Mouse (Mus musculus) midbrain, embryonic 15.5 days (tissue): Measurements from ENCODE around the gene Aqp1. TPM values are rescaled to one million over a fixed set of nuclear protein-coding genes. Genes with fewer than 3 reads are reported as not detected.
A peak's percentile ranks its signal among the peaks of the same experiment; 100 is the strongest.

Experiments used
- ATAC-seq: fragments of 200-750 bp; cut with Nextera tagmentation; replicated peaks from 2 replicates; pipeline ENCODE4 v1.8.0; 2017; ENCODE audit warnings: moderate TSS enrichment
- H3K27ac ChIP-seq: fragments of 300-500 bp; sonication (generic); 2 replicates; pipeline ENCODE4 v1.5.1; 2015; ENCODE audit warnings: mild to moderate bottlenecking, inconsistent platforms
- H3K27me3 ChIP-seq: fragments of 300-500 bp; sonication (generic); replicated peaks from 2 replicates; pipeline ENCODE4 v1.6.1; 2015; ENCODE audit warnings: inconsistent platforms
- H3K36me3 ChIP-seq: fragments of 300-500 bp; sonication (generic); replicated peaks from 2 replicates; pipeline ENCODE4 v1.6.1; 2015; ENCODE audit warnings: inconsistent platforms
- H3K4me1 ChIP-seq: fragments of 300-500 bp; sonication (generic); 2 replicates; pipeline ENCODE4 v1.6.1; 2015; ENCODE audit warnings: inconsistent platforms
- H3K4me2 ChIP-seq: fragments of 300-500 bp; sonication (generic); 2 replicates; pipeline ENCODE4 v1.6.1; 2015; ENCODE audit warnings: inconsistent platforms, mild to moderate bottlenecking, moderate library complexity
- H3K4me3 ChIP-seq: fragments of 300-500 bp; sonication (generic); 2 replicates; pipeline ENCODE4 v1.5.1; 2015; ENCODE audit warnings: mild to moderate bottlenecking, inconsistent platforms
- H3K9ac ChIP-seq: fragments of 300-500 bp; sonication (generic); 2 replicates; pipeline ENCODE4 v1.6.1; 2015; ENCODE audit warnings: mild to moderate bottlenecking, inconsistent platforms
- H3K9me3 ChIP-seq: fragments of 300-500 bp; sonication (generic); 2 replicates; pipeline ENCODE4 v1.6.1; 2016; ENCODE audit warnings: inconsistent platforms
- WGBS: fragments of 180-500 bp; shearing (Covaris S2); methylation state at CpG from one replicate; pipeline ENCODE4 v1.1.7; 2015; ENCODE audit warnings: mixed read lengths; 5-methylcytosine and 5-hydroxymethylcytosine counted together
- polyA plus RNA-seq: library from polyadenylated mRNA; unstranded; fragments of >200 nt; fragmentation: Nextera tagmentation; extraction: Ambion mirVana; gene quantifications from 2 replicates; pipeline ENCODE4 v1.2.1, GENCODE M21; 2015

The Aqp1 gene
- polyA plus RNA-seq, 1 experiment from 2014 or later = 4.5 TPM

- Histone ChIP-seq H3K4me3 (no peak overlapping the region), H3K4me2 (no peak overlapping the region), H3K9ac (no peak overlapping the region), H3K27me3 (no peaks in the 10 kb centered on the region), H3K27ac (no peak overlapping the region), H3K36me3 (no peaks in the 10 kb centered on the region), H3K4me1 (peaks cover 15% of the 10 kb centered on the region; the same call in 1 of the 2 replicates), H3K9me3 (no peaks in the 10 kb centered on the region)
- ATAC-seq = no peak
- WGBS = 81% methylated on average over 5 of the region's 5 CpGs
Measured at GRCm38 (mm10) chr6:55337242-55337641, 1.0 kb downstream of the Aqp1 start.

GRCm38 (mm10) chr6:55338077-55338476 is 1.8 kb downstream of the Aqp1 start:
- H3K4me1 ChIP-seq = peaks cover 8% of the 10 kb centered on the region; the same call in 1 of the 2 replicates
- H3K4me3 ChIP-seq = no peak overlapping the region
- H3K4me2 ChIP-seq = no peak overlapping the region
- no peak overlapping the region for H3K27ac ChIP-seq
- ATAC-seq = no peak
- H3K9ac ChIP-seq = no peak overlapping the region
- no peaks in the 10 kb centered on the region for H3K27me3 ChIP-seq
- WGBS = 61% methylated on average over 6 of the region's 6 CpGs
- H3K36me3 ChIP-seq = no peaks in the 10 kb centered on the region
- H3K9me3 ChIP-seq = no peaks in the 10 kb centered on the region

GRCm38 (mm10) chr6:55338934-55339825 is 2.9 kb downstream of the Aqp1 start:
- no peak overlapping the region for H3K4me3 ChIP-seq
- no peaks in the 10 kb centered on the region for H3K27me3 ChIP-seq
- WGBS = 80% methylated on average over 9 of the region's 9 CpGs
- H3K9me3 ChIP-seq = no peaks in the 10 kb centered on the region
- H3K4me1 ChIP-seq = peaks cover 8% of the 10 kb centered on the region; the same call in 1 of the 2 replicates
- no peak for ATAC-seq
- no peaks in the 10 kb centered on the region for H3K36me3 ChIP-seq
- H3K27ac ChIP-seq = no peak overlapping the region
- no peak overlapping the region for H3K9ac ChIP-seq
- H3K4me2 ChIP-seq = no peak overlapping the region

- Histone ChIP-seq H3K9ac (no peak overlapping the region), H3K4me1 (no peaks in the 10 kb centered on the region), H3K9me3 (no peaks in the 10 kb centered on the region), H3K27me3 (no peaks in the 10 kb centered on the region), H3K27ac (no peak overlapping the region), H3K36me3 (no peaks in the 10 kb centered on the region), H3K4me3 (no peak overlapping the region), H3K4me2 (no peak overlapping the region)
- 33% methylated on average over 5 of the region's 5 CpGs for WGBS
- ATAC-seq = no peak; the same call in 1 of the 2 replicates
Measured at GRCm38 (mm10) chr6:55341688-55342087, 5.5 kb downstream of the Aqp1 start.

- H3K9me3 ChIP-seq = no peaks in the 10 kb centered on the region
- H3K27ac ChIP-seq = no peak overlapping the region
- 75% methylated on average over 9 of the region's 9 CpGs for whole genome bisulfite sequencing
- H3K4me2 ChIP-seq = no peak overlapping the region
- H3K27me3 ChIP-seq = no peaks in the 10 kb centered on the region
- no peak overlapping the region for H3K4me3 ChIP-seq
- ATAC-seq = 0 out of 2 replicates have a peak, but pooled peaks have one; percentile 31
- no peaks in the 10 kb centered on the region for H3K36me3 ChIP-seq
- H3K9ac ChIP-seq = no peak overlapping the region
- H3K4me1 ChIP-seq = no peaks in the 10 kb centered on the region
Measured at GRCm38 (mm10) chr6:55342328-55342727, 6.1 kb downstream of the Aqp1 start.

GRCm38 (mm10) chr6:55343446-55343845 is 7.2 kb downstream of the Aqp1 start:
- H3K27me3 ChIP-seq = no peaks in the 10 kb centered on the region
- no peak overlapping the region for H3K27ac ChIP-seq
- H3K4me1 ChIP-seq = no peaks in the 10 kb centered on the region
- ATAC-seq = no peak
- no peaks in the 10 kb centered on the region for H3K9me3 ChIP-seq
- 81% methylated on average over 10 of the region's 10 CpGs for WGBS
- no peak overlapping the region for H3K9ac ChIP-seq
- no peaks in the 10 kb centered on the region for H3K36me3 ChIP-seq
- H3K4me3 ChIP-seq = no peak overlapping the region
- H3K4me2 ChIP-seq = no peak overlapping the region

- Histone ChIP-seq H3K27ac (no peak overlapping the region), H3K27me3 (no peaks in the 10 kb centered on the region), H3K36me3 (no peaks in the 10 kb centered on the region), H3K4me2 (no peak overlapping the region), H3K4me1 (no peaks in the 10 kb centered on the region), H3K9ac (no peak overlapping the region), H3K4me3 (no peak overlapping the region), H3K9me3 (no peaks in the 10 kb centered on the region)
- 89% methylated on average over 9 of the region's 9 CpGs for WGBS
- ATAC-seq = no peak
Measured at GRCm38 (mm10) chr6:55344291-55345016, 8.2 kb downstream of the Aqp1 start.

- Histone ChIP-seq H3K4me2 (no peak overlapping the region), H3K27me3 (no peaks in the 10 kb centered on the region), H3K4me1 (no peaks in the 10 kb centered on the region), H3K36me3 (no peaks in the 10 kb centered on the region), H3K4me3 (no peak overlapping the region), H3K9me3 (no peaks in the 10 kb centered on the region), H3K9ac (no peak overlapping the region), H3K27ac (no peak overlapping the region)
- ATAC-seq = no peak
- WGBS = 90% methylated on average over 10 of the region's 10 CpGs
Measured at GRCm38 (mm10) chr6:55345264-55345663, 9.0 kb downstream of the Aqp1 start.

- no peaks in the 10 kb centered on the region for H3K36me3 ChIP-seq
- no peaks in the 10 kb centered on the region for H3K27me3 ChIP-seq
- no peaks in the 10 kb centered on the region for H3K4me1 ChIP-seq
- ATAC-seq = no peak
- WGBS = 89% methylated on average over 7 of the region's 7 CpGs
- H3K4me2 ChIP-seq = no peak overlapping the region
- H3K27ac ChIP-seq = no peak overlapping the region
- no peak overlapping the region for H3K4me3 ChIP-seq
- H3K9ac ChIP-seq = no peak overlapping the region
- H3K9me3 ChIP-seq = no peaks in the 10 kb centered on the region
Measured at GRCm38 (mm10) chr6:55346491-55346890, 10.3 kb downstream of the Aqp1 start.

- no peaks in the 10 kb centered on the region for H3K36me3 ChIP-seq
- no peaks in the 10 kb centered on the region for H3K27me3 ChIP-seq
- H3K9ac ChIP-seq = no peak overlapping the region
- WGBS = 83% methylated on average over 5 of the region's 5 CpGs
- H3K4me2 ChIP-seq = no peak overlapping the region
- H3K27ac ChIP-seq = no peak overlapping the region
- no peak for ATAC-seq
- H3K9me3 ChIP-seq = no peaks in the 10 kb centered on the region
- no peak overlapping the region for H3K4me3 ChIP-seq
- no peaks in the 10 kb centered on the region for H3K4me1 ChIP-seq
Measured at GRCm38 (mm10) chr6:55347711-55348571, 11.7 kb downstream of the Aqp1 start.

- WGBS = 76% methylated on average over 4 of the region's 4 CpGs
- no peaks in the 10 kb centered on the region for H3K9me3 ChIP-seq
- no peak overlapping the region for H3K4me3 ChIP-seq
- H3K27ac ChIP-seq = no peak overlapping the region
- no peaks in the 10 kb centered on the region for H3K27me3 ChIP-seq
- ATAC-seq = no peak
- H3K4me1 ChIP-seq = no peaks in the 10 kb centered on the region
- no peak overlapping the region for H3K9ac ChIP-seq
- no peak overlapping the region for H3K4me2 ChIP-seq
- no peaks in the 10 kb centered on the region for H3K36me3 ChIP-seq
Measured at GRCm38 (mm10) chr6:55349231-55349630, 13.0 kb downstream of the Aqp1 start.
